Mouse (Mus musculus) CH12.LX (cell line): ENCODE measurements around the gene Glo1. TPM values are rescaled to one million over a fixed set of nuclear protein-coding genes. Genes with fewer than 3 reads are reported as not detected.

Experiments used
- DNase-seq: peaks from one replicate; pipeline ENCODE4 v3.0.0-alpha.2; 2013; ENCODE audit errors: extremely low read depth
- H3K27ac ChIP-seq: 2 replicates; pipeline ENCODE4 v1.5.1; 2012; ENCODE audit warnings: low read depth, mild to moderate bottlenecking, control low read depth, moderate library complexity; ENCODE audit not compliant: insufficient read depth
- H3K27me3 ChIP-seq: replicated peaks from 2 replicates; pipeline ENCODE3; 2012; ENCODE audit warnings: inconsistent platforms
- H3K36me3 ChIP-seq, 2 experiments: replicated peaks in 1 of 2; 2 replicates each; pipeline versions ENCODE3 to v1.6.1; 2012; ENCODE audit warnings: inconsistent platforms in 1 of 2, low read length in 1 of 2, mild to moderate bottlenecking in 1 of 2, mixed read lengths in 1 of 2, moderate library complexity in 1 of 2; ENCODE audit not compliant: control insufficient read depth in 1 of 2, insufficient read depth in 1 of 2
- H3K4me1 ChIP-seq, 2 experiments: 2 replicates each; pipeline ENCODE4 v1.6.1; 2012; ENCODE audit warnings: inconsistent platforms in 1 of 2, moderate library complexity in 1 of 2; ENCODE audit not compliant: insufficient read depth in 2 of 2, control insufficient read depth in 1 of 2
- H3K4me2 ChIP-seq: 2 replicates; pipeline ENCODE4 v1.6.1; 2012; ENCODE audit warnings: low read depth, mild to moderate bottlenecking, control low read depth; ENCODE audit not compliant: poor library complexity, insufficient read depth, severe bottlenecking
- H3K4me3 ChIP-seq, 3 experiments: fragments of 150-350 bp in 1 of 3; sonication (generic) in 1 of 3; replicated peaks in 1 of 3; 2 replicates each; pipeline versions ENCODE3 to v1.5.1; 2011 to 2012; ENCODE audit warnings: low read depth in 2 of 3, low read length in 2 of 3, mild to moderate bottlenecking in 2 of 3, moderate library complexity in 2 of 3, control low read depth in 1 of 3, improper control_type of control experiment in 1 of 3, inconsistent platforms in 1 of 3, mixed read lengths in 1 of 3; ENCODE audit not compliant: poor library complexity in 1 of 3
- H3K79me2 ChIP-seq: replicated peaks from 2 replicates; pipeline ENCODE4 v1.6.1; 2012; ENCODE audit warnings: mild to moderate bottlenecking, moderate library complexity; ENCODE audit not compliant: control insufficient read depth, poor library complexity, insufficient read depth, severe bottlenecking; ENCODE audit errors: extremely low read depth
- H3K9ac ChIP-seq: 2 replicates; pipeline ENCODE4 v1.6.1; 2012; ENCODE audit warnings: low read depth, mild to moderate bottlenecking, control low read depth, moderate library complexity; ENCODE audit not compliant: insufficient read depth
- H3K9me3 ChIP-seq: replicated peaks from 2 replicates; pipeline ENCODE3; 2012; ENCODE audit warnings: low read length, inconsistent platforms, mixed read lengths
- CHD1 ChIP-seq: IDR thresholded peaks from 2 replicates; pipeline ENCODE4 v1.6.1; 2012; ENCODE audit warnings: low read depth, low read length, improper control_type of control experiment, inconsistent platforms
- CHD2 ChIP-seq: IDR thresholded peaks from 2 replicates; pipeline ENCODE4 v1.6.1; 2011; ENCODE audit warnings: low read length, improper control_type of control experiment
- ELF1 ChIP-seq: IDR thresholded peaks from 2 replicates; pipeline ENCODE4 v1.6.1; 2014; ENCODE audit warnings: low read depth, mild to moderate bottlenecking, inconsistent platforms, low read length, improper control_type of control experiment
- MAZ ChIP-seq: IDR thresholded peaks from 2 replicates; pipeline ENCODE4 v1.6.1; 2012; ENCODE audit warnings: low read depth, mild to moderate bottlenecking, inconsistent platforms, low read length, improper control_type of control experiment, moderate library complexity
- NRF1 ChIP-seq: IDR thresholded peaks from 2 replicates; pipeline ENCODE4 v1.6.1; 2014; ENCODE audit warnings: low read depth, mild to moderate bottlenecking, inconsistent platforms, low read length, improper control_type of control experiment, moderate library complexity
- POLR2A ChIP-seq: IDR thresholded peaks from 2 replicates; pipeline ENCODE4 v1.6.1; 2011; ENCODE audit warnings: low read depth, mild to moderate bottlenecking, improper control_type of control experiment, low read length
- POLR2AphosphoS2 ChIP-seq: IDR thresholded peaks from 2 replicates; pipeline ENCODE4 v1.6.1; 2011; ENCODE audit warnings: low read depth, low read length, improper control_type of control experiment
- RAD21 ChIP-seq: IDR thresholded peaks from 2 replicates; pipeline ENCODE4 v1.6.1; 2011; ENCODE audit warnings: low read depth, mild to moderate bottlenecking, low read length, improper control_type of control experiment, moderate library complexity
- SIN3A ChIP-seq: IDR thresholded peaks from 2 replicates; pipeline ENCODE4 v1.6.1; 2012; ENCODE audit warnings: low read length, improper control_type of control experiment, inconsistent platforms
- ZKSCAN1 ChIP-seq: IDR thresholded peaks from 2 replicates; pipeline ENCODE4 v1.6.1; 2012; ENCODE audit warnings: low read depth, inconsistent platforms, low read length, improper control_type of control experiment, borderline replicate concordance
- ZMIZ1 ChIP-seq: IDR thresholded peaks from 2 replicates; pipeline ENCODE4 v1.6.1; 2012; ENCODE audit warnings: low read depth, mild to moderate bottlenecking, inconsistent platforms, low read length, improper control_type of control experiment
- ZNF384 ChIP-seq: IDR thresholded peaks from 2 replicates; pipeline ENCODE4 v1.6.1; 2012; ENCODE audit warnings: low read depth, low read length, improper control_type of control experiment, inconsistent platforms
- dilution Hi-C: fragments of 300-500 bp; cut with MboI; formaldehyde crosslinking; loops from 2 replicates; pipeline ENCODE4 v1.14.3; 2020; ENCODE audit warnings: low sequenced_read_pairs; ENCODE audit not compliant: extremely low pct_unique_long_range_greater_than_20kb, extremely low pct_ligation_motif_present
- in situ Hi-C: fragments of 300-500 bp; cut with MboI; formaldehyde crosslinking; loops from 3 replicates; pipeline ENCODE4 v1.14.3; 2019; ENCODE audit warnings: low sequenced_read_pairs, low pct_ligation_motif_present, low pct_unique_long_range_greater_than_20kb, mixed read lengths
- polyA plus RNA-seq: library from polyadenylated mRNA; unstranded; fragments of >175 nt; gene quantifications from 2 replicates; pipeline ENCODE4 v1.2.1, GENCODE M21; 2012; ENCODE audit warnings: low read depth; ENCODE audit not compliant: insufficient read length
- total RNA-seq, 2 experiments: library from RNA; depleted of rRNA; stranded (reverse); fragments of 300-350 nt in 1 of 2; fragments of >200 nt in 1 of 2; gene quantifications; 2 replicates each; pipeline ENCODE4 v1.2.3; 2012 to 2014

Glo1 gene
- total and polyA plus RNA-seq, 3 experiments, result 143 to 283 (median 170) TPM

DNA sequence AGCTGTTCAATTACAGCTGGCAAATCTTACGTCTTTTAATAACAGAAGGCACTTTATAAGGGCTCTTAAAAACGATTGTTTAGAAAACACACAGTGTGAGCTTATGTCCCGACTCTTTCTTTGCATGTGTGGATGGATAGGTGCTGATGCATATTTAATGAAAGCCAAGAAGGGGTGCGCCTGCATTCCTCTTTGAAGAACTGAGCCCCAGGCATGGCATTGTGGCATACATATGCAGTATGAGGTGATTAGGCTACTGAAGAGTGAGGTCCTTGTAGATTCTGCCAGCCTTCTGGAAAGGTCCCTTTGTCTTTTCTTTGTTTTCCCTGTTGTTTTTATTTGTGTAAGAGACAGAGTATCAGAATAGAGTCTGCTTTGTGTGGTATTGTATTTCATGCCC is 45.9 kb upstream of the Glo1 start:
- DNase-seq, result no peak
- no peak overlapping the region for H3K27ac ChIP-seq
- no peak overlapping the region for H3K4me3 ChIP-seq
- TF ChIP-seq MAZ, result no peak
- TF ChIP-seq CHD2, result no peak
- no peaks in the 10 kb centered on the region for H3K36me3 ChIP-seq
- H3K27me3 ChIP-seq, result no peaks in the 10 kb centered on the region
- no peak overlapping the region for H3K4me2 ChIP-seq
- in situ Hi-C loops, result no loop called here
- H3K9ac ChIP-seq, result no peak overlapping the region
- no peaks in the 10 kb centered on the region for H3K79me2 ChIP-seq
- peaks cover 6% of the 10 kb centered on the region for H3K9me3 ChIP-seq
- no peaks in the 10 kb centered on the region for H3K4me1 ChIP-seq
- dilution Hi-C loops, result no loop called here

DNA sequence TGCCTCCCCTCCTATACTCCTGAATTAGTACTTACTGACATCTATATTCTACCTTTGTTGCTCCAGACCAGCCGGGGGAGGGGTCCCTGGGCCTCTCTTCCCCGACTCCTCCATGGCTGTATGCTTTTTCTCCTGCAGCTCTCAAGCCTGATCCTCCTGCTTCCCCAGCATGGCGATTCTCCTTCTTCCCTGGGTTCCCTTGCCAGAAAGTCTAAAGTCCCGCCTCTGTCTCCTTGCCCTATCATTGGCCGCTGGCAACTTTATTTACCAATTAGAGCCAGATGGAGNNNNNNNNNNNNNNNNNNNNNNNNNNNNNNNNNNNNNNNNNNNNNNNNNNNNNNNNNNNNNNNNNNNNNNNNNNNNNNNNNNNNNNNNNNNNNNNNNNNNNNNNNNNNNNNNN is 38.2 kb upstream of the Glo1 start:
- TF ChIP-seq ZKSCAN1, result no peak
- TF ChIP-seq POLR2AphosphoS2, result no peak
- TF ChIP-seq NRF1, result no peak
- no peak for TF ChIP-seq ZNF384
- TF ChIP-seq POLR2A, result no peak
- TF ChIP-seq SIN3A, result no peak
- DNase-seq, result no peak
- in situ Hi-C loops, result no loop called here
- peaks cover 5% of the 10 kb centered on the region for H3K9me3 ChIP-seq
- no peak overlapping the region for H3K4me2 ChIP-seq
- no peaks in the 10 kb centered on the region for H3K36me3 ChIP-seq
- H3K27me3 ChIP-seq, result no peaks in the 10 kb centered on the region
- no peak overlapping the region for H3K9ac ChIP-seq
- no peaks in the 10 kb centered on the region for H3K79me2 ChIP-seq
- dilution Hi-C loops, result no loop called here
- H3K27ac ChIP-seq, result no peak overlapping the region
- no peaks in the 10 kb centered on the region for H3K4me1 ChIP-seq
- H3K4me3 ChIP-seq, result no peak overlapping the region

DNA sequence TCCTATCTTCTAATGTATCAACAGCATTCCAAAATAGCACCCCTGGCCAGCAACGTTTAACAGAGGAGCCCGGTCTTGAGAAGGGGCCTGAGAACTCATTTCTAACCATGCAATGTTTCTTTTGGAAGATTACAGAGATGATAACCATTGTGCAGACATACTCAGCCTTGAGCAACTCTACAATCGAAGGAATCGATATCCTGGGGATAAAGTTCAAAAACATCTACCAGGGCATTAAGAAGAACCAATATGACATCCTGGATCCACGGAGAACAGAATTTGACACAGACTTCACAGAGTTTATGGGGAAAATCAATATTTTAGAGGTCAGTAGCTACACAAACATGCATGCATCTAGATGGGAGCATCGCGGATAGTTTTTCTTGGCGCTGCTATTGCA is 36.5 kb upstream of the Glo1 start:
- in situ Hi-C loops (no loop called here), dilution Hi-C loops (no loop called here)
- Histone ChIP-seq H3K4me2 (no peak overlapping the region), H3K79me2 (no peaks in the 10 kb centered on the region), H3K27me3 (no peaks in the 10 kb centered on the region), H3K27ac (no peak overlapping the region), H3K9ac (no peak overlapping the region), H3K4me3 (no peak overlapping the region), H3K9me3 (peaks cover 5% of the 10 kb centered on the region), H3K4me1 (no peaks in the 10 kb centered on the region), H3K36me3 (no peaks in the 10 kb centered on the region)
- no peak for DNase-seq
- TF ChIP-seq ELF1, result no peak
- no peak for TF ChIP-seq POLR2AphosphoS2
- no peak for TF ChIP-seq RAD21
- TF ChIP-seq ZMIZ1, result no peak
- no peak for TF ChIP-seq NRF1
- TF ChIP-seq CHD1, result no peak
- TF ChIP-seq, all 38 proteins: peak for 0
